Mouse (Mus musculus) monocyte, adult 5-6 weeks (primary cell): ENCODE data around the gene Arhgap23. TPM values are rescaled to one million over a fixed set of nuclear protein-coding genes. Genes with fewer than 3 reads are reported as not detected.

Experiments used
- total RNA-seq: library from RNA; stranded (forward); fragments of 200-1000, 200-491, 200-594 nt; gene quantifications from 3 replicates; pipeline ENCODE4 v1.2.3, GENCODE M21; 2017

Gene Arhgap23
- total RNA-seq, 1 experiment from 2014 or later, result 5.0 TPM

Other genes with a start within 250 kb of the Arhgap23 start
- gene Kpnb1, start 227.7 kb upstream of the Arhgap23 start, total RNA-seq, result 192 to 282 TPM (median 240 TPM) in 3 replicates
- 23.9 to 35.9 TPM (median 24.2 TPM) in 3 replicates for gene Npepps, start 134.9 kb upstream of the Arhgap23 start, total RNA-seq
- gene Mrpl45, start 99.8 kb upstream of the Arhgap23 start, total RNA-seq, result 7.5 to 14.9 TPM (median 11.4 TPM) in 3 replicates
- gene Gpr179, start 63.5 kb upstream of the Arhgap23 start, total RNA-seq, result 0.29 to 0.39 TPM in 2 of 3 replicates, not detected in the other
- gene Socs7, start 53.0 kb upstream of the Arhgap23 start, total RNA-seq, result 16.8 to 18.8 TPM (median 18.0 TPM) in 3 replicates
- not detected in 3 replicates for gene 4933428G20Rik, start 84.8 kb downstream of the Arhgap23 start, total RNA-seq
- gene Srcin1, start 160.7 kb downstream of the Arhgap23 start, total RNA-seq, result 0.10 to 0.58 TPM (median 0.21 TPM) in 3 replicates
- gene Epop, start 214.2 kb downstream of the Arhgap23 start, total RNA-seq, result 0.75 to 1.8 TPM (median 0.95 TPM) in 3 replicates
- gene Mllt6, start 247.9 kb downstream of the Arhgap23 start, total RNA-seq, result 34.4 to 77.7 TPM (median 40.4 TPM) in 3 replicates